In genomic region chr10:111452426-111452825, GRCm38 (mm10) we compare ENCODE assay signal across 35 mouse cellular contexts.
"Had no signal": no experiment of that assay in that cellular context is flagged by ENCODE, and none has a peak within 500 bp of the region (broad histone marks: within the 10 kb centered on the region; RNA-seq: fewer than 3 reads in every experiment).

No protein-coding gene starts in this region.

- H3K4me3 ChIP-seq: heart, embryonic 10.5 days; heart, embryonic 13.5 days; heart, embryonic 15.5 days; hindbrain, embryonic 10.5 days; hindbrain, embryonic 12.5 days; hindbrain, embryonic 13.5 days; hindbrain, embryonic 15.5 days; intestine, embryonic 15.5 days; kidney, embryonic 15.5 days; layer of hippocampus, adult 2 months; left cerebral cortex, adult 2 months had no signal

- H3K9me3 ChIP-seq: heart, embryonic 10.5 days; heart, embryonic 13.5 days; heart, embryonic 15.5 days; hindbrain, embryonic 10.5 days; hindbrain, embryonic 12.5 days; hindbrain, embryonic 13.5 days; hindbrain, embryonic 15.5 days; intestine, embryonic 15.5 days; kidney, embryonic 15.5 days had no signal

- H3K36me3 ChIP-seq: heart, embryonic 10.5 days; heart, embryonic 13.5 days; heart, embryonic 15.5 days; hindbrain, embryonic 10.5 days; hindbrain, embryonic 12.5 days; hindbrain, embryonic 13.5 days; hindbrain, embryonic 15.5 days; intestine, embryonic 15.5 days; kidney, embryonic 15.5 days had no signal

- DNase-seq: heart, postnatal 10 days; heart, postnatal 14 days; heart, postnatal 36 days; heart, postnatal 4 days; kidney, adult 11 months; kidney, adult 18-20 months; kidney, adult 2 months; kidney, adult 8-10 months; kidney, adult 9 months; kidney, postnatal 10 days; kidney, postnatal 14 days; kidney, postnatal 25 days; kidney, postnatal 36 days; kidney, postnatal 4 days; layer of hippocampus, adult 9-11 months; layer of hippocampus, postnatal 36 days had no signal

- H3K9ac ChIP-seq: heart, embryonic 13.5 days; heart, embryonic 15.5 days; hindbrain, embryonic 12.5 days; hindbrain, embryonic 13.5 days; hindbrain, embryonic 14.5 days; hindbrain, embryonic 15.5 days; intestine, embryonic 15.5 days; kidney, embryonic 15.5 days had no signal

- H3K4me2 ChIP-seq: heart, embryonic 11.5 days; heart, embryonic 13.5 days; heart, embryonic 15.5 days; hindbrain, embryonic 12.5 days; hindbrain, embryonic 13.5 days; hindbrain, embryonic 14.5 days; hindbrain, embryonic 15.5 days; intestine, embryonic 15.5 days; kidney, embryonic 15.5 days had no signal

- H3K27me3 ChIP-seq: heart, embryonic 13.5 days; heart, embryonic 15.5 days; hindbrain, embryonic 12.5 days; hindbrain, embryonic 13.5 days; hindbrain, embryonic 15.5 days; kidney, embryonic 15.5 days had no signal

- H3K4me1 ChIP-seq: heart, embryonic 10.5 days; heart, embryonic 13.5 days; heart, embryonic 15.5 days; hindbrain, embryonic 10.5 days; hindbrain, embryonic 12.5 days; hindbrain, embryonic 13.5 days; hindbrain, embryonic 15.5 days; intestine, embryonic 15.5 days; kidney, embryonic 15.5 days had no signal

- H3K27ac ChIP-seq: heart, embryonic 10.5 days; heart, embryonic 13.5 days; heart, embryonic 15.5 days; hindbrain, embryonic 10.5 days; hindbrain, embryonic 12.5 days; hindbrain, embryonic 13.5 days; hindbrain, embryonic 14.5 days; hindbrain, embryonic 15.5 days; hindbrain, postnatal 0 days; intestine, embryonic 15.5 days; kidney, embryonic 15.5 days; kidney, postnatal 0 days; layer of hippocampus, adult 2 months; left cerebral cortex, adult 2 months had no signal

- ATAC-seq: hindbrain, embryonic 16.5 days; hindbrain, postnatal 0 days; inflammation-experienced regulatory T-cells, adult 6 months; intestine, embryonic 15.5 days; intestine, embryonic 16.5 days; intestine, postnatal 0 days had no signal
